Comparison of ENCODE assay signal across 10 mouse cellular contexts in the genomic region with DNA sequence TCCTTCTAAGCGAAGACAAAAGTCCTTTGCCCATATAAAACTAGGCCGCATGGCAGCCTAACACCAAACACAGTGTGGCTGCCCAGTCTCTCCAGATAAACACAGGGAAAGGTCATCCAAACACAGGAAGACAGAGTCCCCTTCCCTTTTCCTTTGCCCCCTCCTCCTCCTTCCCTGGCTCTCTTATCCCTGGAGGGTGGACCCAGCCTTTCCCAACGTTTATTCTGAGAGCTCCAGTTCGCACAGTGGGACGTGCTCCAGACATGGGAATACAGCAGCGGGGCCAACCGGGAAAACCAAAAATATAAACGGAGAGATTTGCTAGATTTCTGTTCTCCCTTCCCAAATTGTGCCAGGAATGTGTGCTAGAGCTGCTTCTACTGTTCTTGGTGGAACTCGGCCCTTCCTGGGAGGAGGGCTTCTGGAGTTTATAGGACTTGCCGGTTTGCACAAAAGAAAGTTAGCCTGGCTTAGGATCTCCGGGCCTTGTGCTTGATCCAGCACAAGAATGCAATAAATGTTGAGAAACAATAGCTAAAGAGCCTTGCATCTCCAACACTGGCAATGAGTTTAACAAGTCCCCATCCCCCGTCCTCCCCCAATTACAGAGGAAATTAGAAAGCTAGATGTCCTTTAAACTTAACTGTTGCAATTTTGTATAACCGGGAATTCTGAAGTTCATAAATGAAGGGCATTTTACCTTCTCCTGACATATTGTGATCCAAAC. TPM values are rescaled to one million over a fixed set of nuclear protein-coding genes. Genes with fewer than 3 reads are reported as not detected.
DNase-seq lines count a peak whose midpoint lies in the region; ATAC-seq and TF ChIP-seq lines count a peak whose summit lies in the region.
"Had no signal": no experiment of that assay in that cellular context is flagged by ENCODE, and none has a peak within 500 bp of the region (broad histone marks: within the 10 kb centered on the region; RNA-seq: fewer than 3 reads in every experiment).

No protein-coding gene starts in this region.

- H3K9me3 ChIP-seq in intestine, embryonic 16.5 days (ENCODE audit: control insufficient read depth, low read length): no peaks in the 10 kb centered on the region
- no peaks in the 10 kb centered on the region for H3K9me3 ChIP-seq in lung, embryonic 16.5 days (ENCODE audit: control insufficient read depth, low read length)
- no peaks in the 10 kb centered on the region for H3K9me3 ChIP-seq in midbrain, embryonic 15.5 days

- H3K4me3 ChIP-seq in gastrocnemius, adult 2 months: peak overlapping the region; percentile 33
- no peak overlapping the region for H3K4me3 ChIP-seq in intestine, embryonic 16.5 days (ENCODE audit: low read length)
- peak overlapping the region; percentile 8; the same call in 1 of the 2 replicates for H3K4me3 ChIP-seq in lung, embryonic 16.5 days (ENCODE audit: low read length)
- no peak overlapping the region for H3K4me3 ChIP-seq in midbrain, embryonic 15.5 days
- H3K4me3 ChIP-seq: erythroblast, embryonic 14.5 days had no signal

- intact Hi-C loops in gastrocnemius, adult 2 months (cut with DNase I): no loop called here
- intact Hi-C loops in gastrocnemius, postnatal 14 days (cut with DNase I; ENCODE audit: low total_unique reads): no loop called here

- no peak for TF ChIP-seq CTCF in gastrocnemius, adult 2 months (IDR thresholded peaks at IDR 0.05)

- peak; percentile 40 for ATAC-seq in intestine, embryonic 16.5 days
- ATAC-seq in lung, embryonic 16.5 days (ENCODE audit: low read depth): peak; percentile 93
- no peak for ATAC-seq in midbrain, embryonic 15.5 days (replicated peaks)

- no peaks in the 10 kb centered on the region for H3K36me3 ChIP-seq in intestine, embryonic 16.5 days (ENCODE audit: control insufficient read depth, insufficient read depth, low read length)
- no peaks in the 10 kb centered on the region for H3K36me3 ChIP-seq in lung, embryonic 16.5 days (ENCODE audit: control insufficient read depth, insufficient read depth, low read length)
- H3K36me3 ChIP-seq in midbrain, embryonic 15.5 days (replicated peaks): no peaks in the 10 kb centered on the region

- H3K4me2 ChIP-seq in intestine, embryonic 16.5 days (ENCODE audit: low read depth, low read length): no peak overlapping the region
- H3K4me2 ChIP-seq in lung, embryonic 16.5 days (ENCODE audit: low read depth, low read length): peak overlapping the region; percentile 37
- H3K4me2 ChIP-seq in midbrain, embryonic 15.5 days: no peak overlapping the region

- 51% methylated on average over 13 of the region's 13 CpGs for WGBS in intestine, embryonic 16.5 days
- WGBS in lung, embryonic 16.5 days: 41% methylated on average over 13 of the region's 13 CpGs
- 60% methylated on average over 13 of the region's 13 CpGs for whole genome bisulfite sequencing in midbrain, embryonic 15.5 days

- H3K4me1 ChIP-seq in intestine, embryonic 16.5 days (ENCODE audit: control insufficient read depth, insufficient read depth, low read length): peaks cover 3% of the 10 kb centered on the region; the same call in 1 of the 2 replicates
- H3K4me1 ChIP-seq in lung, embryonic 16.5 days (replicated peaks; ENCODE audit: control insufficient read depth, insufficient read depth, low read length): peaks cover 6% of the 10 kb centered on the region; the same call in 1 of the 2 replicates
- H3K4me1 ChIP-seq in midbrain, embryonic 15.5 days: no peaks in the 10 kb centered on the region

- peak; percentile 65 for DNase-seq in gastrocnemius, adult 2 months
- DNase-seq in gastrocnemius, postnatal 10 days: no peak
- DNase-seq in gastrocnemius, postnatal 14 days: peak; percentile 41
- no peak for DNase-seq in cerebellum, adult 18-20 months
- DNase-seq in Muller cell, postnatal 12 days (ENCODE audit: inconsistent ontology term): no peak

- H3K27ac ChIP-seq in gastrocnemius, adult 2 months: peak overlapping the region; percentile 89
- H3K27ac ChIP-seq in intestine, embryonic 16.5 days (ENCODE audit: low read length): peak overlapping the region; percentile 72
- peak overlapping the region; percentile 95 for H3K27ac ChIP-seq in lung, embryonic 16.5 days (ENCODE audit: low read length)
- H3K27ac ChIP-seq in midbrain, embryonic 15.5 days: no peak overlapping the region

- H3K9ac ChIP-seq in intestine, embryonic 16.5 days (ENCODE audit: low read depth, low read length): no peak overlapping the region
- H3K9ac ChIP-seq in lung, embryonic 16.5 days (ENCODE audit: low read length): peak overlapping the region; percentile 51
- H3K9ac ChIP-seq in midbrain, embryonic 15.5 days: no peak overlapping the region

- H3K27me3 ChIP-seq in intestine, embryonic 16.5 days (replicated peaks; ENCODE audit: control insufficient read depth, insufficient read depth, low read length): no peaks in the 10 kb centered on the region
- no peaks in the 10 kb centered on the region for H3K27me3 ChIP-seq in lung, embryonic 16.5 days (ENCODE audit: control insufficient read depth, insufficient read depth, low read depth, low read length)
- no peaks in the 10 kb centered on the region for H3K27me3 ChIP-seq in midbrain, embryonic 15.5 days (replicated peaks)
- H3K27me3 ChIP-seq: CH12.LX had no signal

RNA-seq across cellular contexts. Expression of a gene that starts 37.7 kb away (rescaled TPM):
- total RNA-seq in gastrocnemius, adult 2 months (2021): 10 to 100 TPM; 14.0 to 15.6 TPM
- total RNA-seq in gastrocnemius, postnatal 10 days (2021): 10 to 100 TPM; 40.9 to 54.1 TPM
- total RNA-seq in gastrocnemius, postnatal 14 days (2021): 10 to 100 TPM; 27.2 to 29.6 TPM
- polyA plus RNA-seq in intestine, embryonic 16.5 days (2015; fragmentation: Nextera tagmentation; extraction: Ambion mirVana): 22.1 and 25.7 TPM in 2 replicates
- polyA plus RNA-seq in lung, embryonic 16.5 days (2015; fragmentation: Nextera tagmentation; extraction: Ambion mirVana): 64.6 and 65.6 TPM in 2 replicates
- 18.6 and 20.4 TPM in 2 replicates for polyA plus RNA-seq in midbrain, embryonic 15.5 days (2015; fragmentation: Nextera tagmentation; extraction: Ambion mirVana)
- polyA plus RNA-seq: erythroblast, embryonic 14.5 days had no signal

Comparison
In these comparisons a context has a peak if more than half of its experiments do, and no peak if none do; other contexts are left out.
1. DNase-seq: peak in gastrocnemius, adult 2 months (single experiment) and gastrocnemius, postnatal 14 days (single experiment); none in gastrocnemius, postnatal 10 days (single experiment), cerebellum, adult 18-20 months (0 of 2) and Muller cell, postnatal 12 days (single experiment).
2. H3K4me3 ChIP-seq: peak in gastrocnemius, adult 2 months (single experiment) and lung, embryonic 16.5 days (single experiment); none in intestine, embryonic 16.5 days (single experiment) and midbrain, embryonic 15.5 days (single experiment).